ENCODE assay signal across 8 mouse cellular contexts in the genomic region with DNA sequence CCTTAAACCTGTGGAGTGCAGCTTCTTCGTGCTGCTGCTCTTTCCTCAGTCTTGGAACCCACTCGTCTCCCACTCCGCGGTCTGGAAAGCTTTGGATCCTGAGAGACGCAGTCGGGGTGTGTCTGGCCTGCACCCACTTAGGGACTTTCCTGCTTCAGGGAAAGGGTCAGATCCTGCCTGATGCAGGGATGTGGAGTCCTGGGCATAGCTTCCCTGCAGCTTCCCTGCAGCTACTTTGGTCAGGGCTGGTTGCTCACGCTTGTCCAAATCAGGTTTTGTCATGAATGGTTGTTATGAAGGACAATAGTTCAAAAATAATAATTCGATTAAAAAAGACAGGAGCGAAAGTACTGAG. TPM values are rescaled to one million over a fixed set of nuclear protein-coding genes. Genes with fewer than 3 reads are reported as not detected.
DNase-seq lines count a peak whose midpoint lies in the region; ATAC-seq and TF ChIP-seq lines count a peak whose summit lies in the region.

No protein-coding gene starts in this region.

- no peak for DNase-seq in cerebellum, postnatal 4 days (ENCODE audit: low spot score in 2 of 2)
- DNase-seq in lung, postnatal 0 days (ENCODE audit: low spot score) = no peak
- DNase-seq in lung, postnatal 14 days = no peak
- no peak for DNase-seq in cerebellum, adult 11 months
- DNase-seq in frontal cortex, adult 2 months (ENCODE audit: extremely low spot score in 1 of 2, low spot score in 1 of 2) = no peak

- peak; percentile 45; the same call in 1 of the 2 replicates for ATAC-seq in cerebellum, adult (ENCODE audit: insufficient number of reproducible peaks, low FRiP score, low TSS enrichment)
- no peak; the same call in 1 of the 2 replicates for ATAC-seq in lung, postnatal 0 days
- peak; percentile 33; the same call in 1 of the 2 replicates for ATAC-seq in limb, embryonic 12.5 days (ENCODE audit: insufficient number of reproducible peaks, insufficient read depth, low FRiP score, low TSS enrichment, low read depth)
- no peak; the same call in 1 of the 2 replicates for ATAC-seq in stomach, embryonic 14.5 days (ENCODE audit: insufficient number of reproducible peaks, insufficient read depth, low FRiP score, low read depth)

- H3K4me3 ChIP-seq in lung, postnatal 0 days (ENCODE audit: low read depth, low read length) = no peak overlapping the region
- peak overlapping the region; percentile 44 for H3K4me3 ChIP-seq in limb, embryonic 12.5 days (replicated peaks)
- peak overlapping the region; percentile 29 for H3K4me3 ChIP-seq in stomach, embryonic 14.5 days (ENCODE audit: low read depth, low read length)

- H3K4me2 ChIP-seq in lung, postnatal 0 days (replicated peaks; ENCODE audit: low read depth, low read length) = peak overlapping the region; percentile 55
- H3K4me2 ChIP-seq in limb, embryonic 12.5 days = peak overlapping the region; percentile 63
- H3K4me2 ChIP-seq in stomach, embryonic 14.5 days (replicated peaks; ENCODE audit: low read depth, low read length) = peak overlapping the region; percentile 40

- no peak overlapping the region for H3K9ac ChIP-seq in lung, postnatal 0 days (replicated peaks; ENCODE audit: low read depth)
- peak overlapping the region; percentile 44; the same call in 1 of the 2 replicates for H3K9ac ChIP-seq in limb, embryonic 12.5 days (replicated peaks)
- no peak overlapping the region for H3K9ac ChIP-seq in stomach, embryonic 14.5 days (replicated peaks; ENCODE audit: low read depth, low read length)

- WGBS in lung, postnatal 0 days = 29% methylated on average over 9 of the region's 9 CpGs
- 24% methylated on average over 9 of the region's 9 CpGs for WGBS in limb, embryonic 12.5 days
- 28% methylated on average over 9 of the region's 9 CpGs for WGBS in stomach, embryonic 14.5 days

- no peaks in the 10 kb centered on the region for H3K9me3 ChIP-seq in lung, postnatal 0 days (ENCODE audit: low read length)
- no peaks in the 10 kb centered on the region for H3K9me3 ChIP-seq in limb, embryonic 12.5 days
- H3K9me3 ChIP-seq in stomach, embryonic 14.5 days (ENCODE audit: control insufficient read depth, low read depth, low read length) = no peaks in the 10 kb centered on the region

- H3K4me1 ChIP-seq in lung, postnatal 0 days (ENCODE audit: insufficient read depth, low read depth, low read length) = no peaks in the 10 kb centered on the region
- peaks cover 3% of the 10 kb centered on the region; the same call in 1 of the 2 replicates for H3K4me1 ChIP-seq in limb, embryonic 12.5 days (replicated peaks)
- no peaks in the 10 kb centered on the region for H3K4me1 ChIP-seq in stomach, embryonic 14.5 days (ENCODE audit: control insufficient read depth, insufficient read depth, low read length)

- no peak for TF ChIP-seq CTCF in lung, postnatal 0 days (IDR thresholded peaks at IDR 0.05)

- no peaks in the 10 kb centered on the region for H3K27me3 ChIP-seq in lung, postnatal 0 days (replicated peaks; ENCODE audit: insufficient read depth, low read length)
- H3K27me3 ChIP-seq in limb, embryonic 12.5 days = peaks cover 6% of the 10 kb centered on the region
- no peaks in the 10 kb centered on the region for H3K27me3 ChIP-seq in stomach, embryonic 14.5 days (ENCODE audit: control insufficient read depth, insufficient read depth, low read length)

- no peaks in the 10 kb centered on the region for H3K36me3 ChIP-seq in lung, postnatal 0 days (ENCODE audit: insufficient read depth, low read length)
- H3K36me3 ChIP-seq in limb, embryonic 12.5 days = no peaks in the 10 kb centered on the region
- no peaks in the 10 kb centered on the region for H3K36me3 ChIP-seq in stomach, embryonic 14.5 days (ENCODE audit: control insufficient read depth, insufficient read depth, low read length)

- no peak for TF ChIP-seq EP300 in lung, postnatal 0 days (IDR thresholded peaks at IDR 0.05)

- H3K27ac ChIP-seq in lung, postnatal 0 days (ENCODE audit: low read length) = no peak overlapping the region
- H3K27ac ChIP-seq in limb, embryonic 12.5 days = peak overlapping the region; percentile 50; the same call in 1 of the 2 replicates
- H3K27ac ChIP-seq in stomach, embryonic 14.5 days (ENCODE audit: low read length) = peak overlapping the region; percentile 86

RNA-seq across cellular contexts. Expression of gene Agmat, which starts 11.3 kb away (rescaled TPM):
- 0.25 and 0.27 TPM in 2 replicates for polyA plus RNA-seq in lung, postnatal 0 days (2015; fragmentation: Nextera tagmentation; extraction: Ambion mirVana)
- polyA plus RNA-seq in limb, embryonic 12.5 days (2016; fragmentation: Nextera tagmentation; extraction: Ambion mirVana) = not detected in 2 replicates
- not detected in 2 replicates for polyA plus RNA-seq in stomach, embryonic 14.5 days (2014; fragmentation: Nextera tagmentation; extraction: Ambion mirVana)
- 0.40 and 1.1 TPM in 2 replicates for polyA plus RNA-seq in frontal cortex, adult 2 months (2012; rRNA removed)

RNA-seq across cellular contexts. Expression of gene Ddi2, which starts 12.0 kb away (rescaled TPM):
- 16.8 and 19.7 TPM in 2 replicates for polyA plus RNA-seq in lung, postnatal 0 days (2015; fragmentation: Nextera tagmentation; extraction: Ambion mirVana)
- 31.1 and 32.2 TPM in 2 replicates for polyA plus RNA-seq in limb, embryonic 12.5 days (2016; fragmentation: Nextera tagmentation; extraction: Ambion mirVana)
- polyA plus RNA-seq in stomach, embryonic 14.5 days (2014; fragmentation: Nextera tagmentation; extraction: Ambion mirVana) = 18.8 and 19.6 TPM in 2 replicates
- 18.7 and 19.0 TPM in 2 replicates for polyA plus RNA-seq in frontal cortex, adult 2 months (2012; rRNA removed)

RNA-seq across cellular contexts. Expression of gene Rsc1a1, which starts 49.8 kb away (rescaled TPM):
- not detected in 2 replicates for polyA plus RNA-seq in lung, postnatal 0 days (2015; fragmentation: Nextera tagmentation; extraction: Ambion mirVana)
- polyA plus RNA-seq in limb, embryonic 12.5 days (2016; fragmentation: Nextera tagmentation; extraction: Ambion mirVana) = 1.8 TPM in 1 of 2 replicates, not detected in the other
- 0.51 TPM in 1 of 2 replicates, not detected in the other for polyA plus RNA-seq in stomach, embryonic 14.5 days (2014; fragmentation: Nextera tagmentation; extraction: Ambion mirVana)
- polyA plus RNA-seq in frontal cortex, adult 2 months (2012; rRNA removed) = 6.1 and 9.0 TPM in 2 replicates

RNA-seq across cellular contexts. Expression of gene Dnajc16, which starts 55.5 kb away (rescaled TPM):
- 3.3 and 3.7 TPM in 2 replicates for polyA plus RNA-seq in lung, postnatal 0 days (2015; fragmentation: Nextera tagmentation; extraction: Ambion mirVana)
- 3.4 and 4.0 TPM in 2 replicates for polyA plus RNA-seq in limb, embryonic 12.5 days (2016; fragmentation: Nextera tagmentation; extraction: Ambion mirVana)
- 3.7 and 5.0 TPM in 2 replicates for polyA plus RNA-seq in stomach, embryonic 14.5 days (2014; fragmentation: Nextera tagmentation; extraction: Ambion mirVana)
- polyA plus RNA-seq in frontal cortex, adult 2 months (2012; rRNA removed) = 29.9 and 30.8 TPM in 2 replicates

RNA-seq across cellular contexts. Expression of gene Casp9, which starts 58.2 kb away (rescaled TPM):
- polyA plus RNA-seq in lung, postnatal 0 days (2015; fragmentation: Nextera tagmentation; extraction: Ambion mirVana) = 19.2 and 20.2 TPM in 2 replicates
- polyA plus RNA-seq in limb, embryonic 12.5 days (2016; fragmentation: Nextera tagmentation; extraction: Ambion mirVana) = 18.7 and 22.6 TPM in 2 replicates
- polyA plus RNA-seq in stomach, embryonic 14.5 days (2014; fragmentation: Nextera tagmentation; extraction: Ambion mirVana) = 18.0 and 19.3 TPM in 2 replicates
- polyA plus RNA-seq in frontal cortex, adult 2 months (2012; rRNA removed) = 21.5 and 22.5 TPM in 2 replicates

Comparison
In these comparisons a context has a peak if more than half of its experiments do, and no peak if none do; other contexts are left out.
1. ATAC-seq: peak in cerebellum, adult (single experiment) and limb, embryonic 12.5 days (single experiment); none in lung, postnatal 0 days (single experiment) and stomach, embryonic 14.5 days (single experiment).
2. Peak in every context shown above with its lines, with median percentiles within 50 percentile points of each other: H3K4me2 ChIP-seq.